13 mouse cellular contexts compared by ENCODE assay signal in genomic region chr19:10751607-10752006, GRCm38 (mm10). TPM values are rescaled to one million over a fixed set of nuclear protein-coding genes. Genes with fewer than 3 reads are reported as not detected.
"Had no signal": no experiment of that assay in that cellular context is flagged by ENCODE, and none has a peak within 500 bp of the region (broad histone marks: within the 10 kb centered on the region; RNA-seq: fewer than 3 reads in every experiment).

No protein-coding gene starts in this region.

- H3K36me3 ChIP-seq: limb, embryonic 13.5 days; midbrain, embryonic 10.5 days; stomach, embryonic 15.5 days had no signal

- ATAC-seq: intestine, postnatal 0 days; lung, postnatal 0 days; midbrain, embryonic 16.5 days had no signal

- H3K9me3 ChIP-seq: limb, embryonic 13.5 days; midbrain, embryonic 10.5 days; stomach, embryonic 15.5 days had no signal

- H3K4me2 ChIP-seq: limb, embryonic 13.5 days; stomach, embryonic 15.5 days had no signal

- H3K4me1 ChIP-seq: limb, embryonic 13.5 days; stomach, embryonic 15.5 days had no signal

- H3K27ac ChIP-seq: kidney, postnatal 0 days; layer of hippocampus, adult 2 months; limb, embryonic 13.5 days; liver, embryonic 14.5 days; midbrain, embryonic 10.5 days; stomach, embryonic 15.5 days had no signal

- DNase-seq: kidney, adult 8-10 months; kidney, postnatal 36 days; lung, adult 2 months; lung, postnatal 4 days had no signal

- H3K27me3 ChIP-seq: limb, embryonic 13.5 days; stomach, embryonic 15.5 days had no signal

- H3K9ac ChIP-seq: limb, embryonic 13.5 days; liver, embryonic 14.5 days; stomach, embryonic 15.5 days had no signal

- H3K4me3 ChIP-seq: layer of hippocampus, adult 2 months; limb, embryonic 13.5 days; midbrain, embryonic 10.5 days; stomach, embryonic 15.5 days had no signal

RNA-seq across cellular contexts. Expression of gene Cd5, which starts 12.8 kb away (rescaled TPM):
- polyA plus RNA-seq: midbrain, embryonic 10.5 days had no signal
